Mouse (Mus musculus) thymus, postnatal 36 days (tissue): ENCODE results near the gene Pheta1.

Experiments
- DNase-seq, 2 experiments: peaks; one replicate each; pipeline ENCODE4 v3.0.0; 2022; ENCODE audit warnings: mixed read lengths in 2 of 2

Gene Pheta1

DNA sequence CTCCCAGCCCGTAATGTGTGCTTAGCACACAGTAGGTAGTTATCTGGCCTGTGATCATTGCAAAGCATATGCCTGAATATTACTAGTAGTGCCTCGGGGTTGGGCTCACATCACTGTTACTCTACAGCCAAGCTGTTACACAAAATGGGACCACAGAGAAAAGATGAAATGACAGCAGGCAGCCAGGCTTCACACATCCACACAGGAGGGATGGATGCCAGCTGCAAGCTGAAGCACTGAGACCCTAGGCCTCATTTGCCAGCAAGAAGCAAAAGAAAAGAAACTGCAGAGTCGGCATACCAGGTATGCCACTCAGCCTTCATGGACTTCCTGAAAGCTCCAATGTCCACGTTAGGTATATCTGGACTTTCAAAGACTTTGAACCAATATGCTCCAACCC, 20.9 kb upstream of the Pheta1 start:
- DNase-seq = no peak

DNA sequence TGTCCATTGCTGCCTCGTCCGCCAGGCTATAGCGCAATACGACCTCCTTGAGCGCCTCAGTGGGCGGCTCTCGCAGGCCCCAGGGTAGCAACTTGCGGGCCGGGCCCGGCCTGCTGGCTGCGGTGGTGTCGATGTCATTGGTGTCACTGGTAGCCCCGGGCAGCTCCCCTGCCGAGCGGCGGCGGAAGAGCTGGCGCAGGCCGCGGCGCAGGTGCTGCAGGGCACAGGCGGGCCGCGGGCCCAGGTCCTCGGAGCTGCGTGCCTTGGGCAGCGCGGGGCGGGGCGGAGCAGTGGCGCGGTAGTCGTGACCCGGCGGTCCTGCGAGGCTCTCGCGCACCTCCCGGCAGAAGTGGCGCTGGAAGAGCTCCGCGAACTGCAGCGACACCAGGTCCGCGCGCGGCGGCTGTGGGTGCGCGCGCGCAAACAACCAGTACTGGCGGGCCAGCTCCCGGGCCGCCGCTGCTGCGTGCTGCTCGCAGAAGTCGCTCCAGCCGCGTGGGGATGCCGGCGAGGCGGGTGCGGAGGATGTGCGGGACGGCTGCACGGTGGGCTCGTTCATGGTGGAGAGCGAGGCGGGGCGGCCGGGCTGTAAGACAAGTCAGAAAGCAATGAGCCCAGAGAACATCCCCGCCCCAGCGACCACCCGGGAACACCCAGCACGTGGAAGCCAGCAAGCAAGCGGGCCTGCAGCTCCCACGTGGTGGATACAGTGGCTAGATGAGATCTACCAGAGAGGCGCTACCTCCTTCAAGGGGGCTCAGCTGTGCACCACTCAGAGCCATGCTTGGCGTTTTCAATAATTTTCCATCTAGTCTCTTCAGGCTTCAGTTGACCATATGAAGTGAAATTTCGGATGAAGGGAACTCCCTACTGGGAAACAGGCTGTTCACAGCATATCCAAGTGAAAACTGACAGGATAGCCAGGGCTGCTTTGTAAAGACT, 20.0 kb upstream of the Pheta1 start:
- DNase-seq = no peak

DNA sequence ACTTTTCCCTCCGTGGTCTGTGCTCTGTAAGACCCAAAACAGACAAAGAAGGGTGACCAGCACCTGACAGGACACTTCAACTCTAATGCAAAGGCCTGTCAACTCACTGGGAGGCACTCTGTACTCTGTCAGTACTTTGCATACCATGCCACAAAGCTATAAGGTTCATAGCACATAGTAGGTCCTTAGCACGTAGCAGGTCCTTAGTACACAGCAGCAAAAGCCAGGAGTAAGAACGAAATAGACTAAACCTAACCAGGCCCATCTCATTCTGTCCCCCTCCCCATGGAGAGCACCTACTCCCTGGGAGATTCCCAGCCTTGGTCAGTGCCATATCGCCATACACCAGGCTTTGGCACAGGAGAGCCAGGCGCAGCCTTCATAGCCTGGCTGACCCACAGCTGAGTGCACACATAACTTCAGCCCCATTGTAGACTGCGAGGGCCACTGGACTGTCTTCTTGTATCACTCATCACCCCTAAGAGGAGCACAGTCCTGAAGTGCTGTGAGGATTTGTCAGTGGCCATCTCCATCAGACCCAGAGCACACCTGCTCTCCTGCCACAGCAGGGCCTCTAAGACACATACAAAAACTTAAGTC, 17.7 kb upstream of the Pheta1 start:
- no peak for DNase-seq

DNA sequence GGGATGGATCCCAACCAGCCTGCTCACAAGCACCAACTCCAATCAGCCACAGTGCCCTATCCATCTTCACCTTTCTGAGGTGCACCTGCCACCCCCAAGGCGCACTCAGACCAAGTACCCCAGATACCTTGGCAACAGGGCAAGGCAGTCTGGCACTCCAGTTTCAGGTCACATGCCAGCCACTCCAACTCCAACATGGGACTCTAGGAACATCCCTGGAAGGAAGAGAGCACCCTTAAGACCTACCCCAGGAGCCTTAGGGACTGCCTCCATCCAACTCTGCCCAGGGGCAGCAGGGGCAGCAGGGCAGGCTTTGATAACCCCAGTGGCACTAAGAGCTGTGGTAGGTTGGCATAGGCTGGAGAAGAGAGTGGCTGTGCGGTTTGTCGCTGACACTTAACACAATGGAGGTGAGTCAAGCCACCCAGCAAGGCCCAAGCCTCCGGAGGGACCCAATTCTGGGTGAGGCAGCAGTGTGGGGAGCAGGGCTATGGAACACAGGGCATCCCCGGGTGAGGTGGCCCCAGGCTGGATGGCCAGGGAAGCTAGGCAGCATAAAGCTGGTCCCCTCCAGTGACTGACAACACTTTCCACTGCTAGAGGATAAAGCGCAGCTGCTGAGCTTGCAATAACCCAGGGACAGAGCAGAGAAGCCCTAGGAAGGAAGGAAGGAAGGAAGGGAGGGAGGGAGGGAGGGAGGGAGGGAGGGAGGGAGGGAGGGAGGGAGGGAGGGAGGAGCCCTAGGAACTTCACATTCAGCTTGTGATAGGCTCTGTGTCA, 16.2 kb upstream of the Pheta1 start:
- DNase-seq = no peak

DNA sequence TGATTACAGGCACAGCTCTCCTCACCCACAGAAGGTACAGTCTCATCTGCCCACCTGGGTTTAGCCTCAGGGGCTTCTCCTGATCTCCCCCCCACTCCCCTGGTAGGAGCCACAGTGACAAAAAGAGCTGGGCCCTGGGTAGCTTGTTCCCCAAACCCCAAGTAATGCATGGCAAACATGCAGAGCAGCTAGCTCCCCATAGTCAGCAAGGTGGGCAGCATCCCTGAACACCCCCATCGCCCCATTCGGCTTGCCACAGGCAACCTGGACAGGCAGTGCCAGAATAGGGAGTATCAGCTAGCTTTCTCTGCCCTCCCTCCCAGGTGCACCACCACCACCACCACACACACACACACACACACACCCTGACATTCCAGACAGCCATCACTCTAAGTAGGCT, 15.6 kb upstream of the Pheta1 start:
- DNase-seq = no peak

DNA sequence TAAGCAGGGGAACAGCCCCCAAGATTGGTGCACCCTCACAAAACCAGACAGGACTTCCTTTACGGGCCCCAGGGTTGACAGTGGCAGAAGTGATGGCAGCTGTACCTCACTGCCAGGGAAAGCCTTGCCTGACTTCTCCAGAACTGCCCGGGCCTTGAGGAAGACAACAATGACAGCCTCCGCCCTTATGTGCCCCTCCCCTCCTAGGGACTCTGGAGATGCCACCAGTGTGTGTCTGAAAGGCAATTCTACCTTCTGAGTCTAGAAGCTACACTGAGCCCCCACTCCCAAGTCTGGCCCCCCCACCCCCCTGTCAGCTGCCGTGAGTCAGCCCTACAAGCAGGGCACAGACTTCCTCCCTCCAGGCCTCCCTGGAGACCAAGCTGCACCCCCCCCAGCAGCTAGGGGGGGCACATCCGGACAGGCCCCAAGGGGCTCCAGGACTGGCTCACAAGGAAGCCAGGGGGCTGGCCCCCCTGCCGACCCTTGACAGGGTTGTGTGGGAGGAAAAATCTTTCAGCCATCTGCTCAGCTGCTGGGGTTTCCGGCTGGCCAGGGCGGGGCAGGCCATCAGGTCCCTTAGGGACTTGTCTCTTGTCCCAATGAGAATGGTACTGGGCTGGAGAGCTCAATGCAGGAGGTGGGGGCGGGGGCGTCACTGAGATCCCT, 15.1 kb upstream of the Pheta1 start:
- peak; percentile 60 to 78 for DNase-seq

DNA sequence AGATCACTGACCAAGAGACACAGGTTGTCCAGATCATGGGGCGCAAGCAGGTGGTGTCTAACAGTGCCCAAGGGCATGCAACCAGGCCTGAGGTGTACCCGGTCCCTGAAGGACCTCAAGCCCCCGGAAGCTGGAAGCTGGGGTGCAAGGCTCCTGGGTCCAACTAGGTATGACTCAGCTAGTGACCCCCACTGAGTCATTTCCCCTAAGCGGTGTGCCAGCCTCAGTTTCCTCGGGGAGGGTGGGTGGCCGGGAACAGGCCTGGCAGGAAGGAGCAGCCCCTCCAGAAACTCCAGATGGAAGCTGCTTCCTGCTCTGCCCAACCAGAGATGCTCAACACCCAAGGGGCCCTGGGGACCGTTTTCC, 14.6 kb upstream of the Pheta1 start:
- DNase-seq = no peak

DNA sequence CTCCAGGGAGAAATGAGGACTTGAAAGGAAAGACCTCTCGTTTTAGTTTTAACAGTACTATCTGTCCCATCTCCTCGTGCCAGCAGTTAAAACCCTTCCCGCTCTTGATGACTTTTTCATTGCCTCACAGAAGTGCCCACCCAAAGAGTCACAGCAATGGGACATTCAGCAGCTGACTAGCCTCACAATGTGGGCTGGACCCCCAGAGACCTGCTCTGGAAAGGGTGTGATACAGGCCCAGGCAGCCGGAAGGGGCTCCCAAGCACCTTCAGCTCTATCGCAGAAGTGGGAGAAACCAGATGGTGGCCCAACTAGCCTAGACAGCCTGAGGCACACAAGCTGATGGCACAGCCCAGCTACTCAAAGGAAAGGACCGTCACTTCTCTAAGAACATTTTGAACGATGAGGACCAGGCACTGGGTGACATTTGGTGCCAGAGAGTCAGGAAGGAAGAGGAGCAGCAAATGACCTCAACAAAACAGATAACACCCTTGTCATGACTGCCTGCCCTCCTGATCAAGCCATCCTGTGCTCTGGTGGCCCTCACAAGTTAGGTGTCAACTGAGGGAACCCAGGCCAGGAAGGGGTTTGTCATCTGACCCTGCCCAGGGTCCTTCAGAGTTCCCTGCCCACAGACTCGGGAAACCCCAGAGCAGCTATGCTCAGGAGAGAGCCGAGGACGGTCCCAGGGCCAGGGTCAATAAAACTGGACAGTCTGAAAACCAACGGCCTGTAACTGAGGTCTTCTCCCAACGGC, 13.6 kb upstream of the Pheta1 start:
- DNase-seq = no peak

DNA sequence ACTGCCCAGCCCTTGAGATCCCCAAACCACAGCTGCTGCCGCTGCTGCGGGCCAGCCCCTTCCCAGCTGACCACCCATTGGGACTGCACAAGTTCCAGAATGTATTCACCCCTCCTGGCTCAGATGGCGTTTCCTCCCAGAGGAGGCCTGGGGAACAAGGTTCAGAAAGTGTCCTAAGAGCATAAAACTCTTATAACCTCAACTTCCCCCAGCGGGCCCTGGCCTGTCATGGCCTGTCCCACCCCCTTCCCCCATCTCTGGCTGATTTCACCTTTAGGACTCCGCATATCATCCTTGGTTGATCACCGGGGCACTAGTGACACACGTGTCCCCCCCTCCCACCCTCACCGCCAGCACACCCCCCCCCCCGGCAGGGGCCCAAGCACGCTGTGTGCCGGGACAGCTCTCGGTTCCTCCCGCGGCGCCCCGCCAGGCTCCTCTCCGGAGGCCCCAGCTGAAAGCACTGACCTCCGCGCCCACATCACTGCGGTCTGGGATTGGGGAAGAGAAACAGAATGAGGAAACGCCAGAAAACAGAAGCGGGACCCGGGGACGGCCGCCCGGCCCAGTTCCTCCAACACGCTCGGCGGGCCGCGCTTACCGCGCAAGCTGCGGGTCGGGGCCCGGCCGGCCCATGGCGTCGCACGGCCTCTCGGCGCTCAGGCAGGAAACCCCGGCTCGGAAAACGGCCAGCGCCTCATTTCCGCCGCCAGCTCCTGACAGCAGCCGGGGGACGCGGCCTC, 12.7 kb upstream of the Pheta1 start:
- peak in 1 of 2 experiments; percentile 24 for DNase-seq

DNA sequence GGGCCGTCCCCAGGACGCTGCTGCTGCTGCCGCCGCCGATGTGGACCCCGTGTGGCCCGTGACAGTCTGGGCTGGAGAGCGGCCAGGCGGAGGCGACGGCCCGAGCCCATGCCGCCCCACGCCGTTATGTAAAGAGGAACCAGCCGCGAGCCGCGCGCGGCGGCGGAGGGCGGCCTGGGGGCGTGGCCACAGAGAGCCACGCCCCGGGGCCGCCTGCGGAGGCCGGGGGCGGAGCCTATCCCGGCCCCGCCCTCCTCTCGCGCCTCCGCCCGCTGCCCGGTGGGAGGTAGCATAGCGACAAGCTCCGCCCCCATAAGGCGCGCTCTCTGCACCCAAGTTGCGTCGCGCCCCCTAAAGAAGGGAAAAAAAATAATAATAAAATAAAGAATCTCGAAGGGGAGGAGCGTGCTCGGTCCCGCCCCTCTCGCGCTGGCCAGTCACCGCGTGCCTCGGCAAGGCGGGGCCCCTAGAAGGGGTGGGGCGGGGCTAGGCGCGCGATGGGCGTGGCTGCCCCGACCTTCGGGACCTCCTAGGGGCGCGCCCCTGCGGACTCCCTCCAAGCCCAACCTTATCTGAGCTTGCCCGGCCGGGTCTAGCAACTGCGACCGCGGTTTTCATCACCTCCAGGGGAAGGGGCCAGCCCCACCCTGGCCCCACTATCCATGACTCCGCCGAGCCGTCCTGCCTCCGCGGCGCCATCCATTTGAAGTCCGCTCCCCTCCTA, 11.9 kb upstream of the Pheta1 start:
- peak; percentile 86 to 88 for DNase-seq

DNA sequence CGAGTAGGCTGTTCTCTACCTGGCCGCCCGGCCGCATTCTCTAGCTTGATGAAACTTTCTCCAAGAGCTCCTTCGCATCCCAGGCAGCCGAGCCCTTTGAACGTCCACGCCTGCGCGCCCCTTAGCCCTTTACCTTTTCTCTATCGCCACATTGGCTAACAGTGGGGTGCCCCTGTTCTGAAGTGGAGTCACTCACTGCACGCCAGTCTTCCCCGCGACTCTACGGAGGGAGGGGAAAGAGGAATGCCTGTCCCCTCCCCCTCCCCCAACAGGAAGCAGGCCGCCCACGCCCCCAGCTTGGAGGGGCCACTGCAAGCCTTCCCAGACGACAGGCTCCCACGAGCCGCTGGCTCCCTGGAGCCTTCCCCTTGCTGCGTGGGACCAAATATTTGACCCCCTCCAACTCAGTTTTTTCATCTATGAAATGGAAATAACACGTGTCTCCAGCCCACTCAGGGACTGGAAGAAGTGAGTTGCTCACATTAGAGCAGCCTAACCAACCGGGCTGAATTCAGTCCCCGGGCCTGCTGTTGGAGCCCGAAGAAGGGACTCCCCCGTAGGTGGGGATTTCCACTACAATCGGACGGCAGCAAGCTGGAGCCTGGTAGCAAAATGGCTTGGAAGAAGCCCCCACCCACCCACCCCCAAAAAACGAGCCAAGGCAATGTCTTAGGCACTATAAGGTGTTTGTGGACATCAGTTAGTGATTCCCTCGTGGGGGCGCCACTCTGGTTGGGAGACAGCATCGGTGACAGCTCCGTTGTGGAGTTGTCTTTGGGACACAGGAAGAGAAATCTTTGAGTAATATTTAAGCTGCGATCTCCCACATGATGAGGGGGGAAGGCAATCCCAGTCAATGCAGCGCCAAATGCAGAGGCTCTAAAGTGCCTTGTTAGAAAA, 11.1 kb upstream of the Pheta1 start, which contains the start of gene Sh2b3:
TSS of gene Sh2b3 (minus strand) at position 206 of the 900 bp plus-strand sequence.
- DNase-seq = peak; percentile 69 to 75

DNA sequence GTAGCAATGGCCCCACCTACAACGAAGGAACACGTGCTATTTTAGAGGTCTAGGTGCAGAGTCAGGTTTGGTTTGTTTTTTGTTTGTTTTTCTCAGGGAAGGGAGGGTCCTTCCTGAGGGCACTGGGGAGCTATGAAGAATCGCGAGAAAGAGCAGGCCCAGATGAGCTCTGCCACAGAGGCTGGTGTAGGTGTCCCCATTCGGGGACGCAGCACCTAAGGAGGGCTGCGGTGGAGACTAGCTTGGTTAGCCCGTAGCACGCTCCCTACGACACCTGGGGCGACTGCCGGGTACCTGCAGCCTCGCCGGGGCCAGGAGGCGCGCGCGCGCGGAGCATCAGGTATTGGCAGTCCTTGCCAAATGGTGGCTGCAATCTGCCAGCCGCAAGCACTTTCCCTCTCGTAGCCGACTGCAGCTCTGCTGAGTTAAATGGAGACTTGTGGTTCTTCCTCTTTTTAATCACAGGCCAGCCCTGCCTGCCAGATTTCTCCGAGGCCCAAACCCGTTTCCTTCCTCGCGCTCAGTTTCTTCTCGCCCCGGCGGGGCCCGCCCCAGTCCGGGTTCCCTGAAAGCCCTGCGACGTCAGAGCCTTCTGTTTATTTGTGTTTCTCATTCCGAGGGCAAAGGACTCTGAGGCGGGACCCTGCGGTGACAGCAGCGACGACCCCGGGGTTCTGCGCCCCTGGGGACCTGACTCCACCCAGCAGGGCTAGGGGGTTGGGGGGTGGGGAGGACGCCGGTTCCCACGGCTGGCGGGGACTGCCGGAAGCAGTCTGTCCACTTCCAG, 10.2 kb upstream of the Pheta1 start:
- DNase-seq = peak; percentile 54 to 57

DNA sequence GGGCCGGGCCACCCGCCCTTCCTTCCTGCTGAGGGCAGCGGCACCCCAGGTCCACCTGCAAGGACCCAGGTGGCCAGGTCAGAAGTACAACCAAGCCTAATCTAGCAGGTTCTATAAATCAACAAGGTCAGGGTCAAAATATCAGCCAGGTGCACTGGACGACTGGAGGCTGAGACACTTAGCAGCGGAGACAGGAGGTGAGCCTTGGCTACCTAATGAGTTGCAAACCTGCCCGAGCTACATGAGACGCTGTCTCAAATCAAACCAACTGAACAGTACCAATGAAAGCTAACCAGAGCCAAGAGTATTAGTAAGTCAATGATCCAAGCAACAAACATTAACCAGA, 9.7 kb upstream of the Pheta1 start:
- DNase-seq = no peak

DNA sequence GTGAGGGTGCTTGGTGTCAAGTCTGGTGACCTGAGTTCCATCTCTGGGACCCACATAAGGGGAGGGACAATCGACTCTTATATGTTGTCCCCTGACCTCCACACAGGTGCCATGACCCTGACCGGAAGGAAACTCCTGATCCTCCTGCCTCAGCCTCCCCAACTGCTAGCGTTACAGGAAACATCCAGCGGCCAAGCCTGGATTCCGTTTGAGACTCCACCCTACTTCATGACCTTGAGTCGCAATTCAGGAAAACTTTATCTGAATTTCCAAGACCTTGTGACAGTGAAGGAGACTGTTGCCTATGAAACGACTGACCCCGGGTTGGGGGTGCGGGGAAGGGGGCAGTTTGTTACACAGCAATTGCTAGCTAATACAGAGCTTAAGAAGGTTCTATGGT, 7.3 kb upstream of the Pheta1 start:
- no peak for DNase-seq

DNA sequence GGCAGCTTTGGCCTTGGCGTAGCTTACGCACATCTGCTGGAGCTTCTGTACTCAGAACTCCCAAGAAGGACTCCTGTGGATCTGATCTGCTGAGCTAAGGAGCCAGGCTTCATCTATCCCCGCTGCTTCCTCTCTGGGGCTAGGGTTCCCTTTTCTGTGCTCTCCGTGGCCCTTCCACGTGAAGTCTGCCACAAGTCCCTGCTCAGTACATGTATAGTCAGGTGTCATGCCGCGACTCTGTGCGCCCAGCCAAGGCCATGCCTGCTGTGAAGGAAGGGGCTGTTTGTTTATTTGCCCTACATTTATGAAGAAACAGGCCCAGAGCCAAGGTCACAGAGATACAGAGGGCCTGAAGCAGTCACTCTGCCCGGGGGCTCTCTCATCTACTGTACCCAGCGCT, 6.8 kb upstream of the Pheta1 start:
- DNase-seq = no peak

DNA sequence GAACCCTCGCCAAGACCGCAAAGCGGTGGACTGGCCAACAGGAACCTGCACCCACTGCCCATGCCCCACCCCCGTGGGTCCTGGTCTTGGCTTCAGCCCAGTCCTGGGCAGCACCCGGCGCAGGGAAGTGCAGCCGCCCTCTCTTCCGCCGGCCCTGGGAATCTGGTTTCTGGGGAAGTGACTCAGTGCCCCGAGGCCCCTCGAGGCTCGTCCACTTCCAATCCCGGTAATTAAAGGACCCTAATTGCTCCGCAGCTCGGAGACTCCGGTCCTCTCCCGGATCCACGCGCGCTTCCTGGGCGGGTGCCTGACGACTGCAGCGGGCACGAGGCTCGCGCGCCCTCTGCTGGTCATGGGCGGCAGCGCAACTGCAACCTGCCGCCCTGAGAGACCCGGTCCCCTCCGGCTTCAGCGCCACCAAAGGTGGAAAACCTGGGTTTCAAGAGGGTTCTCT, 6.1 kb upstream of the Pheta1 start:
- peak; percentile 85 to 86 for DNase-seq

DNA sequence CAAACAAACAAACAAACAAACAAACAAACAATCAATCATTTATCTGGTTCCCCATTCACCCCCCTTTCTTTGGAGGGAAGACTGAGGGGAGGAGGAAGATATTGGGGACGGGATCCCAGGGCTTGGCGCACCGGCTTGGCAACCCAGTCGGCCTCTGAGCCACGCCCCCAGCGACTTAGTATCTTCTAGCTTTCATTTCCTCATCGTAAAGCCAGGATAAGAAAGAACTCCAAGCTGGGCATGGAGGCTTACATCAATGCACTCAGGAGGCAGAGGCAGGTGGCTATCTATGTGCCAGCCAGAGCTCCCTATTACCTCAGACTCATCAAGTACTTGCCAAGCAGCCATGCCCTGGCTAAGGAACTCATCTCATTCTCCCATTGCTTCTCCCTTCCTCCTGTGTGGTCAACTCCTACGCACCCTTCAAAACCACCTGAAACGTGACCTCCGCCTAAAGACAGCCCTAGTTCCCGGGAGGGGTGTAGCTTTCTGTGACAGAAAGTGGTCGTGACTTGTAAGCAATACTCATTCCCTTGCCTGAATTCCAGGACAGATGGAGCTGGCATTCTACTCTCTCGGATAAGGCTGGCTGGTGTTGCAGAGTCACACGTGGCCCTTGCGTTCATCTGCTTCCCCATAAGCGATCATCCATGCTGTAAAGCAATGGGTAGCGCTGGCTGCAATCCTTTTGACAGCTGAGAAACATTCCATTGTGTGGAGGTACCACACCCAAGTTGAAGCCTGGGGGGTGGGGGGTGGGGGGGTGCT, 5.5 kb upstream of the Pheta1 start:
- no peak for DNase-seq

DNA sequence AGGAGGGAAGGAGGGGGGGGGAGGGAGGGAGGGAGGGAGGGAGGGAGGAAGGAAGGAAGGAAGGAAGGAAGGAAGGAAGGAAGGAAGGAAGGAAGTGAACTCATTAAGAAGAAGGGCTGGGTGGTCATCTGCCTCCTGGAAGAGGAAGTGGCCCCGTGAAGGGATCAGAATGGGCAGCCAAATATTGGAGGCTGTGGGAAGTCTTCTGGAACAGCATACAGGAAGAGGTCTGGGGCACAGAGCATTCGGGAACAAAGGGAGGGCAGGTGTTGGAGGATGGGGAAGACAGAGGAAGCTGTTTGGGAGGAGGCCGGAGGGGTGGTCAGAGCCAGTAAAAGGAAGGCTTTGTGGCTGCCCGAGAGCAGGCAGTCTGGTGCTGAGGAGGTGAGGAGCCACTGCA, 3.4 kb upstream of the Pheta1 start:
- DNase-seq = no peak
